ENCODE assay signal across 9 mouse cellular contexts in the genomic region with DNA sequence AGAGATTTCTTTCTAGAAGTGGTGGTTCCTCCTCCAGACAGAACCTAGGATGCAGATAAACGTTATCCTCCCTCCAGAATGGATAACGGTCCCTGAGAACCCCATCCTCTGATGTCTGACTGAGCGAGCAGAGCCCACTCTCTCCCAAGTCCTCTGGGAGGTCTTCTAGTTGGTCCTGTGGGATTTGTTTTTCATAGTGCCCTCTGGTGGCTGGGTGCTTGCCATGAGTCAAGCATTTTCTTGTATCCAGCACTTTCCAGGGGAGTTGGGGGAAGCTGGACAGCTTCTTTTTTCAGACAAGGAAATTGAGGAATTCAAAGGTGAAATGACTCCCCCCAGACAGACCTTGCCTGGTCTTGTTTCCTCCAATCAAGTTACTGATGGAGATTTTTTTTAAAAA.
DNase-seq lines count a peak whose midpoint lies in the region; ATAC-seq and TF ChIP-seq lines count a peak whose summit lies in the region.
"Had no signal": no experiment of that assay in that cellular context is flagged by ENCODE, and none has a peak within 500 bp of the region (broad histone marks: within the 10 kb centered on the region; RNA-seq: fewer than 3 reads in every experiment).

No protein-coding gene starts in this region.

- peak; percentile 42 for DNase-seq in forebrain, embryonic 14.5 days (ENCODE audit: low spot score)
- DNase-seq in spleen, adult 2 months (ENCODE audit: low read depth in 1 of 2, low spot score in 2 of 2) = peak in 1 of 2 experiments; percentile 48
- DNase-seq in spleen, adult 12 weeks (ENCODE audit: low spot score) = no peak
- DNase-seq in embryo, embryonic 10 days (ENCODE audit: low spot score) = peak; percentile 63
- peak; percentile 28 to 66 for DNase-seq in layer of hippocampus, adult 2 months (ENCODE audit: low spot score in 2 of 2)
- DNase-seq in lung, postnatal 36 days = peak; percentile 91

- no peak overlapping the region for H3K9ac ChIP-seq in forebrain, embryonic 14.5 days (ENCODE audit: low read length)
- no peak overlapping the region for H3K9ac ChIP-seq in forebrain, embryonic 13.5 days
- H3K9ac ChIP-seq: midbrain, embryonic 12.5 days had no signal

- no peak overlapping the region for H3K4me2 ChIP-seq in forebrain, embryonic 14.5 days (ENCODE audit: low read length)
- H3K4me2 ChIP-seq in forebrain, embryonic 13.5 days = no peak overlapping the region
- H3K4me2 ChIP-seq: midbrain, embryonic 12.5 days had no signal

- no peak for TF ChIP-seq POLR2A in spleen, adult 2 months (IDR thresholded peaks at IDR 0.05; ENCODE audit: low read depth, low read length)

- no peaks in the 10 kb centered on the region for H3K9me3 ChIP-seq in forebrain, embryonic 14.5 days (replicated peaks; ENCODE audit: control insufficient read depth, low read length)
- H3K9me3 ChIP-seq in forebrain, embryonic 13.5 days (replicated peaks) = no peaks in the 10 kb centered on the region
- H3K9me3 ChIP-seq: midbrain, embryonic 12.5 days had no signal

- TF ChIP-seq CTCF in spleen, adult 2 months (IDR thresholded peaks at IDR 0.05; ENCODE audit: extremely low read depth, insufficient read depth, insufficient read length, insufficient replicate concordance) = peak; percentile 31; the same call in 1 of the 2 replicates
- TF ChIP-seq CTCF in layer of hippocampus, adult 2 months (conservative IDR thresholded peaks at IDR 0.05) = peak; percentile 82

- ATAC-seq in forebrain, embryonic 14.5 days = no peak
- ATAC-seq in forebrain, embryonic 13.5 days = no peak
- ATAC-seq in megakaryocyte, adult 5-6 weeks (ENCODE audit: poor library complexity, severe bottlenecking) = no peak

- H3K36me3 ChIP-seq in forebrain, embryonic 14.5 days (ENCODE audit: control insufficient read depth, insufficient read depth, low read length) = no peaks in the 10 kb centered on the region
- H3K36me3 ChIP-seq in forebrain, embryonic 13.5 days (ENCODE audit: poor library complexity, severe bottlenecking) = no peaks in the 10 kb centered on the region
- no peaks in the 10 kb centered on the region for H3K36me3 ChIP-seq in spleen, adult 2 months (ENCODE audit: control insufficient read depth, insufficient read depth, low read length)
- H3K36me3 ChIP-seq: midbrain, embryonic 12.5 days had no signal

- H3K27ac ChIP-seq in forebrain, embryonic 14.5 days (ENCODE audit: low read depth, low read length) = no peak overlapping the region
- H3K27ac ChIP-seq in forebrain, embryonic 13.5 days = no peak overlapping the region
- H3K27ac ChIP-seq in spleen, adult 2 months (ENCODE audit: insufficient read depth, low read length) = no peak overlapping the region
- no peak overlapping the region for H3K27ac ChIP-seq in layer of hippocampus, adult 2 months
- H3K27ac ChIP-seq: midbrain, embryonic 12.5 days had no signal

- H3K4me3 ChIP-seq in forebrain, embryonic 14.5 days (ENCODE audit: low read depth, low read length) = no peak overlapping the region
- H3K4me3 ChIP-seq in forebrain, embryonic 13.5 days = no peak overlapping the region
- H3K4me3 ChIP-seq in spleen, adult 2 months (ENCODE audit: extremely low read depth, insufficient read depth, insufficient read length) = no peak overlapping the region
- no peak overlapping the region for H3K4me3 ChIP-seq in layer of hippocampus, adult 2 months
- H3K4me3 ChIP-seq: midbrain, embryonic 12.5 days had no signal

- H3K27me3 ChIP-seq in forebrain, embryonic 14.5 days (replicated peaks; ENCODE audit: control insufficient read depth, insufficient read depth, low read length) = no peaks in the 10 kb centered on the region
- H3K27me3 ChIP-seq in forebrain, embryonic 13.5 days = no peaks in the 10 kb centered on the region
- H3K27me3 ChIP-seq in spleen, adult 2 months (ENCODE audit: control insufficient read depth, insufficient read depth, low read length) = no peaks in the 10 kb centered on the region
- H3K27me3 ChIP-seq: midbrain, embryonic 12.5 days had no signal

- WGBS in forebrain, embryonic 14.5 days = 55% methylated on average over 3 of the region's 3 CpGs
- 54% methylated on average over 3 of the region's 3 CpGs for WGBS in forebrain, embryonic 13.5 days
- WGBS in spleen, adult 2 months = 52% methylated on average over 3 of the region's 3 CpGs

- H3K4me1 ChIP-seq in forebrain, embryonic 14.5 days (ENCODE audit: control insufficient read depth, insufficient read depth, low read length) = no peaks in the 10 kb centered on the region
- H3K4me1 ChIP-seq in forebrain, embryonic 13.5 days = no peaks in the 10 kb centered on the region
- no peaks in the 10 kb centered on the region for H3K4me1 ChIP-seq in spleen, adult 2 months (ENCODE audit: control insufficient read depth, insufficient read depth, insufficient read length)
- H3K4me1 ChIP-seq: midbrain, embryonic 12.5 days had no signal
